Mouse (Mus musculus) kidney, postnatal 36 days (tissue): ENCODE measurements around the gene Pard6b.
"Not testable (repeated sequence)": the region's sequence is repeated elsewhere in the genome, so short reads cannot be mapped to it uniquely, and the experiment has no call there.

Source experiments
- DNase-seq, 2 experiments: peaks; one replicate each; pipeline ENCODE4 v3.0.0; 2021 to 2022; ENCODE audit warnings: mixed read lengths in 2 of 2

The Pard6b gene

DNA sequence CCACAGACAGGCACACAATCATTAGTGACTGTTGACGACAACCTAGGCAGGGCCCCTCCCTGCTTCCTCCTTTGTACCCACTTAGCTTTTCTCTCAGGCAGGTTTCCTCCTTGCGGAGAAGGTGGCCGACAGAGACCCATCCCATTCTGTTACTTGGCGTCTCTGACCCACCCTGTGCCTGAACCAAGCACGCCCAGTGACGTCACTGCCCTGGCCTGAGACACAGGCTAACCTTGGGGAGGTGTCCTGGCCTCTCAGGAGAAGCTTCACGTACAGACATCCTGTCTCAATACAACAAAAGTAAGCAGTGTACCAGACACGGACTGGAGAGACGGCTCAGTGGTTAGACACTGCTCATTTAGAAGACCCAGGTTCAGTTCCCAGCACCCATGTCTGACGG is 22.5 kb downstream of the Pard6b start:
- no peak for DNase-seq

DNA sequence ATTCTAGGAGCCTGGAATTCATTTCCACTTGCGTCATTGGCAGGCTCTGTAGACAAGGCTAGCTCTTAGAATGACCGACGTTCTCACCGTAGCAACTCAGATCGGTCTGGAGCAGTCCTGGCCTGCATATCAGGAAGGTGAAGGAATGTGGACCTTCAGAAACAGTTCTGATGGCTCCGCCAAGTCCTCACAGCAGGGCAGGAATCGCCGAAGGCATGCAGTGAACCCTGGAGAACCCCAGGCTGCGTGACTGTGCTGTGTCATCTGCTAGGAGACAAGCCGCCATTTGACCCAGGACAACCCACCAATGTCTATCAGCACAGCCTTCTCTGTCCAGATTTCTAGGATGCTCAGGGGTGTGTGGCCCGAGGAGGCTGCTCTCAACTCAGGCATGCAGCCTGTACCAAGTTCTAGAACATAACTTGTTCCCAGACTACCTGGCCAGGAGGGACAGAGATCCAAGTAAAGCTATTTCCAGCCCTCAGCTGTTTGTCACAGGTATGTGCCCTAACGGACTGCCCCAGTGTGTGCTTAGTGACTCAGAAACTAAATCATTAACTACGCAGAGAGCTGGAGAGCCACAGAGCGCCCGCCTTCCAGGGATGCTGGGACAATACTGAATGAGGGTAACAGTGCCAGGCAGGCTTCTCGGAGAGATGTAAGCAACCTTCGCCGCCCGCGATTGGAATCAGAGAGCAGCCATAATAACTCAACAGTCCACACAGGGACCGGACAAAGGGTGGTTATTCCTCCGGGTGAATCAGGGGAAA is 23.8 kb downstream of the Pard6b start:
- DNase-seq = peak; percentile 78 to 89

DNA sequence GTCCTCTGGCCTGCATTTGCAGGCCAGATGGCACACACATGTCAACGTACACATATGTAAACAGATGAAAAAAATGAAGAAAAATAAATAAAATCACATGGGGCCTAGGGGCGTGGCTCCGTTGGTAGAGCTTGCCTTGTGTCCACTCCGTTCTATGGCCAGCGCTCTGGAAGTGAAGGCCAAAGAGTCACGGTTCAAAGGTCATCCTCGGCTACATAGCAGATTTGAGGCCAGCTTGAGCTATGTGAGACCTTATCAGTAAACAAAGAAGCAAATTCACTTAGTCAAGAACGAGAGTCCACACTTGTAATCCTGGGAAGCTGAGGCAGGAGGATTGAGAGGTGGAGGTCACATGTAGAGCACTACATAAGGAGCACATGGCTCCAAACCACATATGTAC is 24.5 kb downstream of the Pard6b start:
- DNase-seq = peak; percentile 72 to 78

DNA sequence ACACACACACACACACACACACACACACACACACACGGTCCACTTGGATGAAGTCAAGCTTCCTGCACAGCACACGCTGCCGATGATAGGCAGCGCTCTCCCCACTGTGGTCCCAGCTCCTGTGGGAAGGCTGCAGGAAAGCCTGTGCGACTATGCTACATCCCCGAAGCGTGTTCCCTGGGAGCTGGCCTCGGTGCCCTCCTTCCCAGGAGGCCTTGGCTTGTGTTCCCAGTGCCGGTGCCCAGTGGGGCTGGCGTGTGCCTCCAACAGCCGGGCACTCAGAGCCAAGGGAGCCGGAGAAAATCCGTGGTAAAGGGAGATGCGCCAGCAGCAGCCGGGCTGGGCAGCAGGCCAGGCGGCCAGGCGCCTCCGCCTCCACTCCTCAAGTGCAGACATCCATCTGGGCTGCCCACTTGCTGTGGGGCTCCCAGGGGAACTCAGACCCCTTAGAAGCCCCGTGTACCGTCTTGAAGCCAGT is 25.9 kb downstream of the Pard6b start:
- peak; percentile 79 to 88 for DNase-seq

DNA sequence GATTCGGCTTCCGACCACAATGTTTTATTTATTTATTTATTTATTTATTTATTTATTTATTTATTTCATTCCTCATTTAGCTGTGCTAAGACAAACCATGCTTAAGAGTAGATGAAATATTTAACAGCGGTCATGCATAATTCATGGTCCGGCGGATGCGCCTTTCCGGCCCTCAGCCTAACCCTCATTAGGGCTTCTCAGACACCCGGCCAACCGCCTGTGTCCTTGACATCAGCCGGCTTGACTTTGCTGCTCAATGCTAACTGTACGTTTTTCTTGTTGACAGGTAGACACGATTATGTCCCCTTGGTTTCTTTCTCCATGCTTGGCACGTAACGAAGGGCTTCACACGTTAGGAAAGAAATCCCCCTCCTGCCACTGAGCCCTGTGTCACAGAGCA is 26.6 kb downstream of the Pard6b start:
- DNase-seq = peak; percentile 62 to 64

DNA sequence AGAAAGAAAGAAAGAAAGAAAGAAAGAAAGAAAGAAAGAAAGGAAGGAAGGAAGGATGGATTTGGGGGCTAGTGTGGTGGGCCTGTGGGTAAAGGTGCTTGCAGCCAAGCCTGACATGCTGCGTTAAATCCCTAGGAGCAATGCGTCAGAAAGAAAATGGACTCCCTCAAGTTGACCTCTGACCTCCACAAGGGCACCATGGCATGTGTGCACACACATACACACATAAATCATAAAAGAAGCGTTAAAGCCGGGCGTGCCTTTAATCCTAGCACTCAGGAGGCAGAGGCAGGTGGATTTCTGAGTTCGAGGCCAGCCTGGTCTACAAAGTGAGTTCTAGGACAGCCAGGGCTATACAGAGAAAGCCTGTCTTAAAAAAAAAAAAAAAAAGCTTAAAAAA is 27.1 kb downstream of the Pard6b start:
- not testable (repeated sequence) for DNase-seq

DNA sequence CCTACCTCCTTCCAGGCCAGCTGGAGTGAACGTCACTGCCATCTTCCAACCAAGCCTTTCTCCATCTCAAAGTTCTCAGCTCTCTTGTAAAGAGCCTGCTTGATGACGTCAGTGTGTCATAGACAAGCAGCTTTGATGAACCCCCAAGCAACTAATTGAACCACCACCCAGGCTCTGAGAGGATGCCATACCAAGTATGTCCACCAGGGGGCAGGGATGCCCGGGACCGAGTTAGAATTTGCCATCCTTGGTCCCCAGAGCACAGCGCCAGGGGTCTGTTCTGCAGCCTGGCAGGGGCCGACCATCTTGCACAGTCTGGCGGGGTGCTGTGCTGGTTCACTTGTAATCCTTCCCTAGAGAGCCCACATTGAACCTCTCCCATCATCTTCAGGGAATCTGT is 31.1 kb downstream of the Pard6b start:
- peak; percentile 54 to 87 for DNase-seq

DNA sequence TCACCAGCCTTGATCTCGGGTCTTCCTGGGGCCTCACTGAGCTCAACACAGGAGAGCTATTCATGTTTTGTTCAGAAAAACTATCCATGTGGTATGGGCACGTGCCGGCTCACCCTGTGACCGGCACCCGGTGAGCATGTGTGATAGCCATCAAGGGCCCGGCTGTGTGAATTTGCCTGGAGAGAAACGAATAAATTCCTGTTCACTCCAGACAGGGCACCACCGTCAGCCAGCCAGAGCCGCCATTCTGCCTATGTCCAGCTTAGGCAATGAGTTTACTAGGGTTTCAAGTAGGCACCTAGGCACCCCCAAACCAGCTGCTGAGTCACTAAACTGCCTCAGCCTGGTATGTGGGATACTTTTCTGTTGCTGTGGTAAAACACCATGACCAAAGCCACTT is 32.5 kb downstream of the Pard6b start:
- DNase-seq = peak; percentile 53 to 63

DNA sequence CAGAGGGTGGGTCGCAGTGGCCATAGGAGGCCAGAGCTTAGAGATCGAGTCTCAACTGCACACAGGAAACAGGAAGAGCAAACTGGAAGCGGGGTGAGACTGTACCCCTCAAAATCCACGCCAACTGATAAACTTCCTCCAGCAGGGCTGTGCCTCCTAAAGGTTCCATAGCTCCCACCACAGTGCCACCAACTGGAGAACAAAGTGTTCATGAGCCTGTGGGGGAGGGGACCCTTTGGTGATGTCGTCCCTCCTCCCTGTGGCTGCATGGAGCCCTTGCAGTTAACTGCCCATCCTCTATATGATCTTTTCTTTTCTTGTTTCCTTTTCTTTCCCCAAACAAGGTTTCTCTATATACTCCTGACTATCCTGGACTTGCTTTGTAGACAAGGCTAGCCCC is 32.9 kb downstream of the Pard6b start:
- no peak for DNase-seq

DNA sequence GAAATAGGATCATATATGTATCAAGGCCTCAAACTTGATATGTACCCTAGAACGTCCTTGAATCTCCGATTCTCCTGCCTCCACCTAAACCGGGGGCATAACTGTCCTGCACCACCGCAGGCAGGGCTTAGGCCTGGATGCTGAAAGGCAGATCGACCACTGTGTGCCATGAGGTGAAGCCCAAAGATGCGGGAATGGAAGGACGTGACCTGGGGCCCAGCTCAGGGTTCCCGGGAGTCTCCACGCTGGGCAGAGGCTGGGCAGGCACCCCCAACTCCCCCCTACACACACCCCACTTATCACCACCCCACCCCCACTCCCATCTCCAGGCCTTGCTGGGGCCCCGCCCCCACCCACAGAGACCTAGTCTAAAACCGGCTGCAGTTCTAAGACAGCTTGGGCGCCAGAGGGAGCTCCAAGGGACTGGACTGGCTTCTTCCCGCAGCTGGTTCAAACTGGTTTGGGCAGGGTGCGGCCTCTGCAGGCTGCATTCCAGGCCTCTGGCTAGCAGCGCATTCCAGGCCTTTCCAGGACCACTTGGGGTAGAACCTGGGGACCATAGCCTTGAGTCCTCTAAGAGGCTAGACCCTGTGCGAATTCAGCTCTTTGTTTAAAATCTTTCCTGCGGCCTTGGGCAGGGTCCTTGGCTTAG is 34.0 kb downstream of the Pard6b start:
- peak; percentile 93 to 94 for DNase-seq

DNA sequence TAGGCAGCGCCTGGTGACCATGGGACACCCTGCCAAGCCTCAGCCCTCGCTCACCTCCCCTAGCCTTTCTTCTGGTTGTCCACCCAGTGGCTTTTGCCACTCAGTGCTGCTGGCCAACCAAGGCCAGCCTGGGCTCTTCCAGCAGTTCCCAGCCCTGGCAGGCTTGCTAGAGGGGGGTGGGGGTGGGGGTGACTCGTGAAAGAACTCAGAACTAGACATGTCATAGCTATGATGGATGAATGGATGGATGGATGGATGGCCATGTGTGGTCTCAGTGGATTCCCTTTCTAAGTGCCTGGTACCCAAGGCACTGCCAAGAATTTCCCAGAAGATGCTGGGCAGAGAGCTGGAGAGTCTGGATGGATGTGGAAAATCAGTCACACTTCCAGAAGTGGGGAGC is 35.0 kb downstream of the Pard6b start:
- no peak for DNase-seq

DNA sequence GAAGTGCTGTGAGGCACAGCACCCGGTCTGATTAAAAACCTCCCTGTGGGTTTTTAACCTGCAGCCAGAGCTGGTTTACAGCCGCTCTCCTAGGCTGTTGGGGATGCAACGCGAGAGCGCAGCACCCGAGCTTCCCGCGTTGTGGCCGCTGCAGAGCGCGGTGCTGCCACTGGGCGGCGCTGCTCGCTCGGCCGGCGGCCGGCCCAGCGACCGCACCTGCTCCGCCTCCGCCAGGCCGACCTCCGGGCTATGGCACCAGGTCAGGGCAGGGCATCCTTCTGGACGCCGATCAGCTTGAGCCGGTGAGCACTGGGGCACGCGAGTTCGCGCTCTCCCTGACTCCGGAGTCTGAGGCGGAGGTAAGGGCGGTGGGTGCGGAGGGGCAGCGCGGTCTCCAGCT is 36.3 kb downstream of the Pard6b start:
- DNase-seq = peak; percentile 59 to 84

DNA sequence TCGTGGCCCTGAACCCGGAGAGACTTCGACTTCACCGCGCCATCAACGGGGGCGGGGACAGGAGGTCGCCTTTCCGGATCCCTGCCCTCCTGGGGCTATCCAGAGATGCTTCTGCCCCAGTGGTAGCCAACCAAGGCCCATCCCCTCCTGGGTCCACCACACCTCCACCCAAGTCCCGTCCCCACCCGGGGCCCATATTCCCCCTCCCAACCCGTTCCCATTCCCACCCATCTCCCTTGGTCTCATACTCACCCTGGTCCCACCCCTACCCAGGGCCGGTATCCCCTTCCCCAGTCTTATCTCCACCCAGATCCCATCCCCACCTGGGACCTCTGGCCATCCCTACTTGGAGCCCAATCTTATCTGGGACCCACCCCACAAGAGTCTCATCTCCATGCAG is 36.7 kb downstream of the Pard6b start:
- DNase-seq = no peak

DNA sequence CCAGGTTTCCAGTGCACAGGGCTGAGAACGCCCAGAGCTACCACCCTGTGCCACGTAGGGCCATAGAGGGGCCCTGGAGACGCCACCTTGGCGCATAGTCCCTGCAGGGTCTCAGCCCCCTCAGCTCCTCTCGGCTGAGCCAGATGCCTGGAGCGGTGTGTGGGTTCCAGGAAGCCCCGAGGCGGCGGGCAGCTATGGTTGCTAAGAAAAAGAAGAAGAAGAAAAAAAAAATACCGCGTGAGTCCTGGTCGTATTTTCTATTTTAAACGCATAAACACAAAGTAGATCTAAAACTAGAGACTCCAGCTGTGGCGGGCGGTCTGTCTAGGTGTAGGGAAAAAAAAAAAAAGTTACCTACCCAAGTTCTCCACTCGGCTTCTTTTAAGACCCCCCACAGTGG is 37.2 kb downstream of the Pard6b start:
- no peak for DNase-seq

DNA sequence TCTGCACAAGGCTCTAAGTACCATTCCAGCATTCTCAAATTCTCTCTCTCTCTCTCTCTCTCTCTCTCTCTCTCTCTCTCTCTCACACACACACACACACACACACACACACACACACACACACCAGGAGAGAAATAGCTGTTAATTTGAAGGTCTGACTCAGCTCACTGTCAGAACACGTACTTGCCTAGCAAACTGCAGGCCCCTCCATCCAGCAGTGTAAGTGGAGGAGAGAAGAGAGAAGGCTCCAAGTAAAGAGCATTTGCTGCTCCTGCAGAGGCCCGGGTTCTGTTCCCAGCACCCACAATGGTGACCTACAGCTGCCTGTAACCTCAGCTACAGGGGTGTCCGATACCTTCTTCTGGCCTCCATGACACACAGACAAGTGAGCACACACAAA is 37.7 kb downstream of the Pard6b start:
- DNase-seq = no peak

DNA sequence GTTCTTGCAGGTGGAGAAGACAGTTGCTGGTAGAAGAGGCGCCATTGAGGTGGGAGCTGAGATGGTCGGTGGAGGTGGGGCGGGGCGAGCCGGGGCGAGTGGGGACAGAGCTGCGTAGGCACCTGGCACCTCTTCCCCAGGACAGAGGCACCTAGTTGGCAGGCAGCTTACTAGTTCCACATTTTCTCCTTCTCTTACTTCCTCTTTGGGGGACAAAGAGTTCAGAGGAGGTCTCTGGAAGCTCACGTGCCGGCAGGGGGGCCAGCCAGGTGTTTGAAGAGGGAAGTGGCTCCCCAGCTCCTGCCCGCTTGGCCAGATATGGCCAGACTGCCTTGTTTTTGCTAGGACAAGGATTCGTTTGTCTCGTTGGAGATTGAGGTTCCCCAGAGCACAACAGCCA is 38.3 kb downstream of the Pard6b start:
- no peak for DNase-seq

DNA sequence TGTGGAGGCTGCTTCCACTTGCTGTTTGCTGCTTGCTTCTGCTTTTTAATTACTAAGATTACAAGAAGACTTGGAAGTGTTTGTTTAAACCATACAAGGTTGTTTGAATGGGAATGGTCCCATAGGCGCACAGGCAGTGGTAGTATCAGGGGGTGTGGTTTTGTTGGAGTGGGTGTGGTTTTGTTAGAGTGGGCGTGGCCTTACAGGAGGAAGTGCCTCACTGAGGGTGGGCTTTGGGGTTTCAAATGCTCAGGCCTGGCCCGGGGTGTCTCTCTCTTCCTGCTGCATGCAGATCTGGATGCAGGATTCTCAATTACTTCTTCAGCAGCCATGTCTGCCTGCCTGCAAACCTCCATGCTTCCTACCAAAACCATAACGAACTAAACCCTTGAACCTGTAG is 40.1 kb downstream of the Pard6b start:
- DNase-seq = no peak

DNA sequence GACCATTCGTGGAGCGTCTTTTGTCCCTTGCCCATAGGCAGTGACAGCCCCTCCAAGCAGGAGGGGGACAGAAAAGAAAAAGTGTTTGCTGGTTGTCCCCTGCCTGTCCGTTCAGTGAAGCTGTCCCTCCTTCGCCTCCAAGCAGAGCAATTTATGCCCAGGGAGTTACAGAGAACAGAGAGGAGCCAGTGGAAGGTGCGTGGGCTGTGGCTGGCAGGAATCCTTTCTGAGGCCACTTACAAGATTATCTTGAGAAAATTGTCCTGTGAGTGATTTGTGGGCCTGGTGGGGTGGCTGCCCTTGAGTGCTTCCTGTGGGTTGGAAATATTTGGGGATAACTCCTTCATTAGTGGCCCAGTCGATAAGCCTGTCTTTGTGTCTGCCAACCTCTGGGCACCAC is 42.8 kb downstream of the Pard6b start:
- DNase-seq = no peak

DNA sequence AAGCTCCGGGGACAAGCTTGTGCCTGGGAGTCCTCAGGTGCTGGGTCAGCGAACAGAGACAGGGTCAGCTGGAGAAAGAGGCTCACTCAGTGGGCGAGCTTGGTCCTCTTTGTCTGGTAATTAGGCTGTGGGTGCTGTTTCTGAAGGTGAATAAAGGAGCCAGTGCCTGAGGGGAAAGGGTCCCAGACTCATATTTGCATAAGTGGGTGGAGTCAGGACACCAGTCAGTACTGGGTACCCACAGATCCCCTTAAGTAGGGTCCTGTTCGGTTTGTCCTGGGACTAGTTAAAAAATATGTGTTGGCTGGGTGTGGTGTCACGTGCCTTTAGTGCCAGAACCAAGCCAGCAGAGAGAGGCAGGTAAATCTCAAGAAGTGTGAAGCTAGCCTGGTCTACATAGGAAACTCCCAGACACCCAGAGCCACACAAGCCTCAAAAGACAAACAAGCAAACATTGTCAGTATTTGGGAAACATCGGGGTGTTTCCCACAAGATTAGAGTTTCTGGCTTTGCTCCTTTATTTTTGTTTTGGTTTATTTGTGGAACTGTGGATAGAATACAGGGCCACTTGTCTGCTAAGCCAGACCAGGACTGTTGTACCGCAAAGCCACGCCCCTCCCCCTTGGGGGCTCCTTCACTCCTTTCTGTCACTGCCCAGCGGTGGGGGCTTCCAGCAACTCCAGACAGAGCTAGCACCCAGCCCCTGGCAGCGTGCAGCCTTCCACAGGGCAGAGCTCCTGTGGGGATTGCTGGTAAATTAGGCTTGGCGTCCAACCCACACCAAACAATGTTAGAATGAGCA is 44.7 kb downstream of the Pard6b start:
- no peak for DNase-seq

DNA sequence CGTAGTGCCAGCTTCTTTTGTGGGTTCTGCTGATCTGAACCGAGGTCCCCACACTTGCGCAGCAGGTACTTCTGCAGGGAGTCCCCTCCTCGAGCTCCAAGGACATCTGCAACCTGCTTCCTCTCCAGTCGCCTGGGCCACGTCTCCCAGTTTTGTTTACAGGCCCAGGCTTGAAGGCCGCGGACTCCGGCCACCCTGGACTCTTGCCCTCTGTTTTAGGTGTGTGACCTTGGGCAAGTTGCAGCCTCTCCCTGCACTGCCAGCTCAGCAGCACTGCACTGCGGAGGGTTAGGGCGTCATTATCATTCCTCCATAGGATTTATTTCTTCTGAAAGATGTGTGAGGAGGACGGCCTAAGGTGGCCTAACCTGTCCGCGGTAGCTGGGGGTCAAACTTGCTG is 47.0 kb downstream of the Pard6b start:
- DNase-seq = peak; percentile 73 to 77

DNA sequence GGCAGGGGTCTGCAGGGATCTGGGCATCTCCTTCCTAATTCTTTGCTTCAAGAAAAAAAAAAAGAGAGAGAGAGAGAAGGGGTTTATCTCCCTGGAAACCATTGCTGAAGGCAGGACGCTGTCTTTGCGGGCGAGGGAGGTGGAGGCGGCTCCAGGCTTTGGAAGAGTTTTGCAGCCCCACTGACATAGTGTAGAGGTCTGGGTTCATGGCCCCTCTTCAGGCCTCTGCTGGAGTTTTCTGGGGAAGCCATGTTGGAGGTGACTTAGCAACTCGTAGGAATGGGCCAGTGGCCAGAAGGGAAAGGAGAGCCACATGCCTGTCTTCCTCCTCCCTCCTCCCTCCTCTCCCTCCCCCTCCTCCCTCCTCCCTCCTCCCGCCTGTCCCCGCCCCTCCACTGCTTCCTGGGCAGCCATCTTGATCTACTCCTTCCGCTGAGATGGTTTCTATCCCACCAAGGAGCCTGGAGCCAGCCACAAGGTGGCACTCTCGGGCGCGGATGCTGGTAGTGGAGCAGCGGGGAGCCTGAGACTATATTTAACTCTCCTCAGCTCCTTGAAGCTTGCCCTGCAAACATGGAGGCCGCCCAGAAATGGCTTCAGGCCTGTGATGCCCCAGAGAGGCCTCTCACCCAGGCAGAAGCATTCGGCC is 47.5 kb downstream of the Pard6b start:
- peak; percentile 91 to 96 for DNase-seq

DNA sequence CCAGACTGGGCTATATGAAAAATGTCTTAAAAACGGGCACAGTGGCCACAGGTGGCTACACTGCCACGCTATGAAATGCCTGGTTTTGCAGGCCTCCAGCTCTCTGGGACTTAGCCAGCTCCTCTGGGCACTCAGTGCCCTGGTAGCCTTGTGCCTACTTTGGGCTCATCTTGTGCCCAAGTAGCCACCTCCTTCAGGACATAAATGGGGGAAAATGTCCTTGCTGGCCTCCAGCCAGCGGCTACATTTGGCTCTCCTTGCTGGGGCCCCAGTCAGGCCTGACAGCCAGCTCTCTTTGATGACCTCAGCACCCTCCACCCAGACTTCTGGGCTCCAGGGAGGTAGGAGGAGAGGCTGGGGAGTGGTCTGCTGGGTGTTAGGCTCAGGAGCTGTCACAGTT is 49.2 kb downstream of the Pard6b start:
- DNase-seq = no peak

DNA sequence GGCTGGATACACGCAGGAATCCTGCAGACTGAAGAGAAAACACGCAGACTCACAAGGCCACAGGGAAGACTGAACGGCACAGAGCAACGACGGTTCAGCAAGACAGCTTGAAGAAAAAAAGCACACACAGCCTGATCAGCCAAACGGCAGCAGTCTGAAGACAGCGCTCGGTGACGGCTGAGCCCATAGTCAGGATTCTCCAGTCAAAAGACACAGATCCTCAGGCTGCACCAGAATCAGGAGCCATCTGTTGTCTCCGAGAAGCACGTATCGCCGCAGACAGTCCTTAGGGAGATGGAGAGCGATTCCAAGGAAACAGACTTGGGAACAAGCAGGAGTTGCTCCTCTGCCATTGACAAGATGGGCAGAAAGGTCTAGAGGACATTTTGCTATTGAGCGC is 56.4 kb downstream of the Pard6b start:
- DNase-seq = no peak
